Mouse (Mus musculus): ENCODE data around the gene Dapp1.
A peak's percentile ranks its signal among the peaks of the same experiment; 100 is the strongest.

Gene Dapp1

DNA sequence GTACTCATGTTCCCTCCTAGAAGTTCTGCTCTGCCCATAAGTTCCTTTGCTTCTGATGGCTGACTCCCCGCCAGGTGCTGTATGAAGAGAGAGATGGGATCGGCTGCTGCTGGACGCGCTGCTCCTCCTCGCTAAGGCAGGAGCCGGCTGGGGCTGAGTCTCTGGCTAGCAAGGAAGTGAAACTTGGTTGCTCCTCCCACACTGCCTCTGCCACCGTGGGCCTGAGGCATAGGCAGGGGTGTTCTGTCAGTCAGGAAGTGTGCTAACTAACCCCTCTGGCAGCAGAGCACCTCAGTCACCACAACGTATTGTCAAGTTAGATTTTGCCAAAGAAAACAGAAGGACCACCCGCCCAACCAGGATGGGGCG lies at the start of gene Dapp1:
Gene Dapp1, minus strand, starts transcription at position 164 of the 369 bp plus-strand sequence.
- peak; percentile 48 for DNase-seq (ENCODE audit: low spot score)

DNA sequence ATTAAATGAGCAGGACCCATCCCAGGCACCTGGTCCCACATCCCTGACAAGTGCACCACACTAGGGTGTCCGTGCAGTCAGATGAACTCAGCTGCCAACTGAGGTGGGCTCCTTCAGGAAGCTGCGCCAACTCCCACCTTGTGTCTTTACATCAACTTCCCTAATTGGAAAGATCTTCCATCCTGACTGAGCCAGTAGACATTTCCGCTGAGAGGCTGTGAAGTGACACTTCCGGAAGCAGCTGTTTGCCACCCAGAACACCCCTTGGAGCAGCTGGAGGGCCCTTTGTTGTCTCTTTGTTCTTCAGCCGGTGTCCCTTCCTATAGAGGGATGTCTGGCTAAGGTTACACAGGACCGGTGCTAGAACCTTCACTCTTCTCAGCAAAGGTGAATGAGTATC lies 49.2 kb upstream of the Dapp1 start:
- no peak for DNase-seq (ENCODE audit: low spot score)

DNA sequence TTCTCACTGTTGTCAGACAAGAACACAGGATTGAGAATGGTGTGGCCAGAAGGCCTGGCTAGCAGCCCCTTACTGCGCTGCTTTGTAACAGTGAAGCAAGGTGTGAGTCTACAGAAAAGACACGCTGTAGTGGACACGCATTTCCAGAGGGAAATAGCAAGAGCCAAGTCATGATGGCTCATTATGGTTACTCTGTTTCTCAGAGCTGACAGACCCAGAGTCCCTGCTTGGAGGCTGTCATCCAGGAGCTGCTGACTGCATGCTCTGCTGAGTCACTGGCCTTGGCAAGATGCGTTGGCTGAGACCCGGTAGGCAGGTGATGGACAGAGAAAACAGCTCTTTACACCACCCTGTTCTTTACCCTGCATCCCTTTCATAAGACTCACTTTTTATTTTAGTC lies 48.0 kb upstream of the Dapp1 start:
- peak; percentile 11 for DNase-seq (ENCODE audit: low spot score)

- DNase-seq (ENCODE audit: low spot score), result no peak
Observed at GRCm38 (mm10) chr3:138027575-138028362, 46.4 kb upstream of the Dapp1 start.

DNA sequence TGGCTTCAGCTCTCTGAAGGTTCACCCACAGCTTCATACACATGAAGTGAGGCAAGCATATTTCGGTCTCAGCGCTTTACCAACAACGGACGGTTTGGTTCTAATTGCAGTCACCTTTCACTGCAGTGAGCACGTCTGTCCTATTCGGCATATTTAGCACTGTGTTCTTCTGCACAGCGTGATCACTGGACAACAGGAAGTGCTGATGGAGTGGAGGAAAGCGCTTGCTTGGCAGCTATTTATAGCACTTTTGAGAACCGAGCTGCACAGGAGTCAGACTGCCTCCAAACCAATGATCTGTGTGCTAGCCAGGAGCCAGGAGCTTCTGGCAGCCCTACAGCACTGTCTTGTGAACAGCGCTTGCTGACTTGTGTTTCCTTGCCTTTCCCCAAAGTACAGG lies 44.9 kb upstream of the Dapp1 start:
- peak; percentile 42 for DNase-seq (ENCODE audit: low spot score)

- no peak for DNase-seq (ENCODE audit: low spot score)
Observed at GRCm38 (mm10) chr3:138022651-138023050, 41.3 kb upstream of the Dapp1 start.

DNA sequence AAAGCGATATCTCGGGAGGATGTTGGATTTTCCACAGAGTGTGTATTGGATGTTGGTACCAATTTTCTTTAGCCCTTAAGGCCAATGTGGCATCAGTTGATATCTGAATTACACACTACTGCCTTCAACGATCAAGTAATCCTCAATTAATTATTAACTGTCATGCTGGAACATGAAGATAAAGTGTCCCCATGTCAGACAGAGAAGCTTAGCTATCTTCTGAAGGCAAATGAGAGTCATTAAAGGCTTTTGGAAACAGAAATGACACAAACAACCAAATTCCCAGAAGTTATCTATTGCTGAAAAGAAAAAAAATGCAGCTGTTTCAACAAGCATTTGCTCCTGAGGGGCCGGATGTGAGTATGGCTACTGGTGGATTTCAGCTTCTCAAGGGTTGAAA lies 40.7 kb upstream of the Dapp1 start:
- DNase-seq (ENCODE audit: low spot score), result no peak

DNA sequence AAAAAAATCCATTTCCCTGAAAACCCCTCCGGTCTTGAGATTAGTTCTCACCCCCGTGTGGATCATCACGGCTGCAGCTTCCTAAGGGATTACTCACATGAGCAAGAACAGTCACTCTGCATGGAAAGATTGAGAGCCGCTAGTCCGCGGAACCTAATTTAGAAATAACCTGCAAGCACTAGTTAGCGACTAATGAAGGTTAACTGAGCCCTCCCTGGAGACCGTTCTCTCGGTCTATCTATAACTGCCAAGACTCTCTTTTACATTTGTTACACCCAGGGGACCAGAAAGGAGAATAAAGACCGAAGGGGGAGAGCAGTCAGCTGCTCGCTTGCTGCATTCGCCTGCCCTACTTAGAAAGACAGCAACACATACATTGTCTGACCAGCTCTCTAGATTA lies 35.5 kb upstream of the Dapp1 start:
- no peak for DNase-seq (ENCODE audit: low spot score)

DNA sequence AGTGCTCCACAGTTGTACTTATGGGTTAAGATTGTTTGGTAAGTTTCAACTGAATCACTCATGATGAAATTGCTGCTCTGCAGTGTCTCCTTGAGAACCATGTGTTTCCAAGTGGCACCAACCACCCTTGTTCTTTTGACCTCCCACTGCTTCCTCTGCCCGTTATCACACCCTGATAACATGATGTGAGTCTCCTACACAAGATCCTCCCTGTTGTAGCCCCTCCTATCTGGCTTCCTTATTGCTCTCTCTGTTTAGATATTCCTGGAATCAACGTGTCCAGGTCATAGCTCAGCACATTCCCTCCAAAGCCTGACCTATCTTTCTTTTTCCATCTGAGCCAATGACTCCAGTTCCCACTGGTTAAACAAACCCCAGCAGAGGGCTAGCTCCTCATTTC lies 33.4 kb upstream of the Dapp1 start:
- no peak for DNase-seq (ENCODE audit: low spot score)

DNA sequence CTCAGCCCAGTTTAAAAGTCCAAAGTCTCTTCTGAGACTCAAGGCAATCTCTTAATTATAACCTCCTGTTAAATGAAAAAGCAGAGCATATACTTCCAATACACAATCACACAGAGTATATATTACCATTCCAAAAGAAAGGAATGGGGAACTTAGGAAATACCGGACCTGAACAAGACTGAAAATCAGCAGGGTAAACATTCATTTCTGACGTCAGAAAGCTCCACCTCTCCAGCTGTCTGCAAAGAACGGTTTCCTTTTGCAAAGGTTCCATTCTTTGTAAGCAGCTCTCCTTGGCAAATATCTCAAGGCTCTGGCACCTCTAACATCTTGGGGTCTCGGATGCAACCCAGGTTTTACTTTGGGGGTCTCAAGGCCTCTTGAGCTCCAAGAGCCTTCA lies 31.0 kb upstream of the Dapp1 start:
- no peak for DNase-seq (ENCODE audit: low spot score)

DNA sequence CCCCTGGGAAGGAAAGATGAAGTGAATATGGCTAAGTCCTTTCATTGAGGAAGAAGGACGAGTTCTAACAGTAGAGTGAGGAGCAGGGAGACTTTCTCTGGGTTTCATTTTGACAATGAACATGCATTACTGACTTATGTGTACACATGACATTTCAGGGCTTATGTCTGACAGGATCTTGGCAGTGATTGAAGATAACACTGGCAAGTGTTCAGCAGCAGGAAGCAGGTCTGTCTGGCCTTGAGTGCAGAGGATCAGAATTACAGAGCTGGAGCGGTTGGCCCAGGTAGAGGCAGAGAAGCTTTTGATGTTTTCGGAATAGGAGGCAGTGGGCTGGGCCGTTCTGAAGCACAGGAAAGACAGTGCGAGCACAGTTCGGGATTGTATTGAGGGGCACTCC lies 26.8 kb upstream of the Dapp1 start:
- no peak for DNase-seq (ENCODE audit: low spot score)

DNA sequence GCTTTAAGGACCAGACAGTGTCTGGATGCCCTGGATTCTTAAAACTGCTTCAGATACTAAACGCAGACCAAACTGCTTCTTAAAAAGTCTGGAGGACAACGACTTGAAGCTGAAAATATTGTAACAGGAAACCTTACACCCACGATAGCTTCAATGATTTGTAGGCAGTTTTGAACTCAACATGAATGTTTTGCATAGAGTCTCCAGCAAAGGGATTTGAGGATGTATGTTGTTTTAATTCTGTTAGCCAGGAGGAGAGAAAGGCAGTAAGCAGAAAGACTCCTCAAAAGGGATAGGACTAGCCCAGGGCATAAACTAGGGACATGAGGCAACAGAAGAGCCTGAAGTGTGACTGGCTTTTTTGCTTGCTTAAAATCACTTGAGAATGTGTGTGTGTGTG lies 25.6 kb upstream of the Dapp1 start:
- DNase-seq (ENCODE audit: low spot score), result no peak

DNA sequence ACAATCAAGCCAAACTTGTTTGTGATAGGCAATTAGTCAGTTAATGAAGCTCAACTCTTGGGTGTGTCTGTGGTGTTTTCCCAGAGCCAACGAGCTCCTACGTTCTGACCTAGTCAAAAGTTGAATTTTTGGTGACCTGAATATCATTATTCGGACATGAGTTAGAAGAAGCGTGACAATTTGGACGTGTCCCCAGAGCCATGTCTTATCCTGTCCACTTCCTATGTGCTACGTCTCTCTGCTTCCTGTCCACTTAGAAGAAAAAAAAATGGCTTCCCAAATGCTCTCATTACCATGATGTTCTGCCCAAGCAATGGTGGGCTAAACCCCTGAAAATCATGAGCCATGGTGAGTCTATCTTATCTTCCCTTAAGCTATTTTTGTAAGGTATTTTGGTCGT lies 21.9 kb upstream of the Dapp1 start:
- DNase-seq (ENCODE audit: low spot score), result no peak

GRCm38 (mm10) chr3:138002545-138002944 lies 21.2 kb upstream of the Dapp1 start:
- DNase-seq (ENCODE audit: low spot score), result no peak

- no peak for DNase-seq (ENCODE audit: low spot score)
Observed at GRCm38 (mm10) chr3:138001865-138002264, 20.5 kb upstream of the Dapp1 start.

GRCm38 (mm10) chr3:138000724-138001069 lies 19.4 kb upstream of the Dapp1 start:
- peak; percentile 39 for DNase-seq (ENCODE audit: low spot score)

GRCm38 (mm10) chr3:138000062-138000723 lies 18.8 kb upstream of the Dapp1 start:
- DNase-seq (ENCODE audit: low spot score), result no peak

DNA sequence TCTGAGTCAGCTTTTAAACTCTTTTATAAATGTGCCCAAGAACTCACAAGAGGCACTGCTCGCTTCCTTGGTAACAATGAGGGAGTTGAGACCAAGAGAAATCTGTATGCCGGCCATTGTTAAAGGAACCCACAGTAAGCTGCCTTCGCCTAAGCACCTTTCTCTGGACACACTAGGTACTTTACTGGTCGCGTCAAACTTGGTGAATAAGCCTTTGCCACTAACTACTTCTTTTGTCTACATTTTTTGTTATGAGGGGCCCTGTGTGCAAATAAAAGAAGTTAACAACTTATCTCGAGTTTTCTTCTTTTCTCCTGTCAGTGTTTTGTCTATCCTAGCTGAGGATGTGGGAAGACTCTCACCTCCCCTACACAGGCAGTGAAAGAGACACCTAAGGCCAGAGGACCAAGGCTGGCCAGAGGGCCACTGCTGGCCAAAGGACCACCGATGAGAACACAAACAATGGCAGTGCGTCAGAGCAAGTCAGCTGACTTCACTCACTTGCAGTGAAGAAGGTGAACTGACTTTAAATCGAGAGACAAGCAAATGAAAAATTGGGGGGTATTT lies 18.0 kb upstream of the Dapp1 start:
- no peak for DNase-seq (ENCODE audit: low spot score)

- no peak for DNase-seq (ENCODE audit: low spot score)
Observed at GRCm38 (mm10) chr3:137998491-137999223, 17.3 kb upstream of the Dapp1 start.

DNA sequence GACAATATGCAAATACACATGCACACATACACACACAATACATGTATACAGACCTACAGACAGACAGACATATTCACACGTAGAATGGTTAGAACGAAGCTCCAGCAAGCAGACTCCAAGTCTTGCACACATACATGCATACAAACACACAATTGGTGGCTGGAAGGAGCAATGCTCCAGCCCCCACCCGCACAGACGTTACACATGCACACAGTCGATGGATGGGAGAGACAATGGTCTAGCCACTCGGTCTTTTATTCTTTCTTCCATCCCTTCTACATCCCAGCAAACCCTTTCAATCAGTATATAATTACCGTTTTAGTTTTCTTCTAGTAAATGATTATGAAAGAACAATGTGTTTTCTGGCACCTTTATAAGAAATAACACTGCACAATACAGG lies 14.1 kb upstream of the Dapp1 start:
- no peak for DNase-seq (ENCODE audit: low spot score)

DNA sequence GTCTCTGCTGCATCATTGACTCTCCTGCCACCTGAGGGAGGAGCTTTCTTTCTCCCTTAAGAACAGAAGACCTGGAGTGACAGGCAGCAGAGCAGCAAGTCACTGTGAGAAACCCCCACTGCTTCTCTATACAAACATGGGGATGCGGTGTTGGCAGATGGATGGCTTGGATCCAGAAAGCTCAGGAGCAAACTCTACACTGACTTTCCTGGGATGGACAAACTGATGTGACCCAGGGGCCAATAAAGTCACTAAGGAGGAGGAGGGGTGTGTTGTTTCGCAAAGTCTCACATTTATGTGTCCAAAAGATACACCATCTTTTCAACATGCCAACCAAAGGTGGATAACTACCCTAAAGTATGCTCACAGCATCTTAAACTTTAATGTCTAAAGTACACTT lies 12.9 kb upstream of the Dapp1 start:
- no peak for DNase-seq (ENCODE audit: low spot score)

- DNase-seq (ENCODE audit: low spot score), result no peak
Observed at GRCm38 (mm10) chr3:137992366-137992765, 11.0 kb upstream of the Dapp1 start.

- peak; percentile 91 for DNase-seq (ENCODE audit: low spot score)
Observed at GRCm38 (mm10) chr3:137991183-137991582, 9.8 kb upstream of the Dapp1 start.
